Mouse (Mus musculus): ENCODE measurements at regions not wholly inside any gene's neighbourhood (a gene's known extent, or its start where the extent isn't known, plus 50 kb on each side); places are given as distances from the start of the nearest gene placed in this dataset.

DNA sequence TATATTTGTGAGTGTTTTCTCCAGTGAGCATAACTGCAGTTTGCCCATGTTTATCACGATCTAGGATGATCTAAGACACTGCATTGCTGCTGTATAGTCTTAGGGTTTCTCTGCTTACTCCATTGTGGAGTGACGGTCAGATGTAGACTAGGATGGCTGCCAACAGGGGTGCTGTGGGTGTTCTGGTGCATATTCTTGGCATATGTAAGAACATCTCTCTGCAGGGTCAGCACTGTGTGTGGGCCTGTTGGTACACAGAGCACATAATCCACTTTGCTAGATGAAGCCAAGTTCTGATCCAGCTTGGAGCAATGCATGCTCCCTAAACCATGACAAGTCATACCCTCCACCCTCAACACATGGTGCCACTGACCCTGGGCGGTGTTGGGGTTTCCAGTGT, 375.4 kb downstream of the Glrx3 start:
- no peak for TF ChIP-seq POLR2A (IDR thresholded peaks at IDR 0.05; ENCODE audit: low read depth, low read length)
- no peak for TF ChIP-seq CTCF (IDR thresholded peaks at IDR 0.05; ENCODE audit: extremely low read depth, insufficient read length, insufficient replicate concordance, low read depth, low read length)

Measured in small intestine, adult 2 months (tissue).